8 mouse cellular contexts compared by ENCODE assay signal in the genomic region with DNA sequence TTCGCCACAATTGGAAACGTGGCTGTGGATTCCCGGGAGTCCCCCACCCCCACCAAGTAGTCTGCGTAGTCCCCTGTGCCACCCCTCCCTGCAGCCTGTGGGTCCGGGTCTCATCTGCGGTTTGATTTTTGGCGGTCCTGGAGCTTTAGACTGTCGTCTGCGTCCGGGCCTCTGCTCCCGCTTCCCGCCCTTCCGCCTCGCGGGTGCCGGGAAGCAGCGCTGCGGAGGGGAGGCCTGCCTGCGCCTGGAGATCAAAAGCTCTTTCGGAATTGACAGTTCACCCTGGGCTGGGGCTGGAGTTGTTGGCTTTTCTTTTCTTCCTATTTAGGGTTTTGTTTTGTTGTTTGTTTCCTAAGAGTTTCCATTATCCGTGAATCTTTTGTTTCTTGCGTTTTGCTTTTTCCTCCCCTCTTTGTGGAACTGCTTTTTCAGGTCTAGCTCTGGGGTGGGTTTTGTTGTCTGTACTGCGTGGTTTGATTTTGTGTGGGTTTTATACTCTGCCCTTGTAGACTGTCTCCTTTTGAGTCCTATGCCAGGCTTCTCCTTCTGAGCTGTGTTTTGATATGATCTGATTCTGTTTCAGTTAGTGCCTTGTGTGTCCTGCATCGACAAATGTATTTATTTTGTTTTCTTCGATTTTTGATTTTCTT. TPM values are rescaled to one million over a fixed set of nuclear protein-coding genes. Genes with fewer than 3 reads are reported as not detected.
DNase-seq lines count a peak whose midpoint lies in the region; ATAC-seq lines count a peak whose summit lies in the region.

No protein-coding gene starts in this region.

- DNase-seq in adrenal gland, postnatal 10 days, result peak; percentile 20
- DNase-seq in adrenal gland, adult 8-10 months, result no peak
- DNase-seq in spleen, adult 18-20 months, result peak; percentile 30 to 44
- no peak for DNase-seq in spleen, postnatal 4 days (ENCODE audit: low spot score in 2 of 2)
- no peak for DNase-seq in ovary, postnatal 10 days (ENCODE audit: low spot score)

- H3K9ac ChIP-seq in limb, embryonic 12.5 days (replicated peaks), result no peak overlapping the region
- H3K9ac ChIP-seq in stomach, embryonic 16.5 days (ENCODE audit: low read length), result no peak overlapping the region

- H3K27me3 ChIP-seq in limb, embryonic 12.5 days, result peaks cover 91% of the 10 kb centered on the region
- H3K27me3 ChIP-seq in stomach, embryonic 16.5 days (ENCODE audit: control insufficient read depth, insufficient read depth, low read length), result peaks cover 85% of the 10 kb centered on the region

- peaks cover 20% of the 10 kb centered on the region for H3K4me1 ChIP-seq in limb, embryonic 12.5 days (replicated peaks)
- H3K4me1 ChIP-seq in stomach, embryonic 16.5 days (ENCODE audit: control insufficient read depth, insufficient read depth, low read length), result no peaks in the 10 kb centered on the region

- WGBS in limb, embryonic 12.5 days, result 1% methylated on average over 25 of the region's 25 CpGs
- 2% methylated on average over 25 of the region's 25 CpGs for WGBS in stomach, embryonic 16.5 days

- ATAC-seq in limb, embryonic 12.5 days (ENCODE audit: insufficient number of reproducible peaks, insufficient read depth, low FRiP score, low TSS enrichment, low read depth), result no peak
- no peak for ATAC-seq in stomach, embryonic 16.5 days (ENCODE audit: insufficient read depth, low FRiP score)
- no peak for ATAC-seq in megakaryocyte-erythroid progenitor cell, adult 5-6 weeks (replicated peaks; ENCODE audit: low FRiP score, low TSS enrichment, poor library complexity, severe bottlenecking)

- H3K4me3 ChIP-seq in limb, embryonic 12.5 days (replicated peaks), result peak overlapping the region; percentile 19; the same call in 1 of the 2 replicates
- H3K4me3 ChIP-seq in stomach, embryonic 16.5 days (replicated peaks; ENCODE audit: low read length), result peak overlapping the region; percentile 6; the same call in 1 of the 2 replicates

- H3K27ac ChIP-seq in limb, embryonic 12.5 days, result no peak overlapping the region
- no peak overlapping the region for H3K27ac ChIP-seq in stomach, embryonic 16.5 days (ENCODE audit: low read length)

- H3K9me3 ChIP-seq in limb, embryonic 12.5 days, result no peaks in the 10 kb centered on the region
- H3K9me3 ChIP-seq in stomach, embryonic 16.5 days (replicated peaks; ENCODE audit: control insufficient read depth, low read length), result no peaks in the 10 kb centered on the region

- H3K4me2 ChIP-seq in limb, embryonic 12.5 days, result peak overlapping the region; percentile 35
- H3K4me2 ChIP-seq in stomach, embryonic 16.5 days (ENCODE audit: low read depth, low read length), result no peak overlapping the region

- no peaks in the 10 kb centered on the region for H3K36me3 ChIP-seq in limb, embryonic 12.5 days
- no peaks in the 10 kb centered on the region for H3K36me3 ChIP-seq in stomach, embryonic 16.5 days (ENCODE audit: control insufficient read depth, insufficient read depth, low read length)

RNA-seq across cellular contexts. Expression of a gene that starts 1.9 kb away (rescaled TPM):
- total RNA-seq in adrenal gland, postnatal 10 days (2021), result 1 to 10 TPM; 2.9 to 5.5 TPM
- total RNA-seq in adrenal gland, adult 8-10 months (2022), result 1 to 10 TPM in 2 of 4 experiments, under 1 TPM in 2; 0.17 to 1.8 (median 0.79) TPM
- not detected in 2 replicates for polyA plus RNA-seq in limb, embryonic 12.5 days (2016; fragmentation: Nextera tagmentation; extraction: Ambion mirVana)
- polyA plus RNA-seq in stomach, embryonic 16.5 days (2015; fragmentation: Nextera tagmentation; extraction: Ambion mirVana), result 0.03 TPM in 1 of 2 replicates, not detected in the other
- 3.4 and 15.7 TPM in 2 replicates for total RNA-seq in megakaryocyte-erythroid progenitor cell, adult 5-6 weeks (2014; fragmentation: Nextera tagmentation)
- total RNA-seq in megakaryocyte-erythroid progenitor cell, adult 5-6 weeks (2017), result 0.04 and 0.33 TPM in 2 replicates

RNA-seq across cellular contexts. Expression of a gene that starts 43.5 kb away (rescaled TPM):
- 10 to 100 TPM; 28.7 to 51.6 TPM for total RNA-seq in adrenal gland, postnatal 10 days (2021)
- total RNA-seq in adrenal gland, adult 8-10 months (2022), result 10 to 100 TPM; 37.4 to 78.7 (median 52.4) TPM
- polyA plus RNA-seq in limb, embryonic 12.5 days (2016; fragmentation: Nextera tagmentation; extraction: Ambion mirVana), result 29.0 TPM in 2 replicates
- polyA plus RNA-seq in stomach, embryonic 16.5 days (2015; fragmentation: Nextera tagmentation; extraction: Ambion mirVana), result 34.7 and 38.8 TPM in 2 replicates
- total RNA-seq in megakaryocyte-erythroid progenitor cell, adult 5-6 weeks (2014; fragmentation: Nextera tagmentation), result 54.4 and 56.6 TPM in 2 replicates
- total RNA-seq in megakaryocyte-erythroid progenitor cell, adult 5-6 weeks (2017), result 150 and 199 TPM in 2 replicates

Comparison
In these comparisons a context has a peak if more than half of its experiments do, and no peak if none do; other contexts are left out.
1. DNase-seq: peak in adrenal gland, postnatal 10 days (single experiment) and spleen, adult 18-20 months (2 of 2); none in adrenal gland, adult 8-10 months (single experiment), spleen, postnatal 4 days (0 of 2) and ovary, postnatal 10 days (single experiment).